Mouse (Mus musculus) midbrain, embryonic 15.5 days (tissue): ENCODE data around the gene Ptx3. TPM values are rescaled to one million over a fixed set of nuclear protein-coding genes. Genes with fewer than 3 reads are reported as not detected.

ENCODE experiments used
- ATAC-seq: fragments of 200-750 bp; cut with Nextera tagmentation; replicated peaks from 2 replicates; pipeline ENCODE4 v1.8.0; 2017; ENCODE audit warnings: moderate TSS enrichment
- H3K27ac ChIP-seq: fragments of 300-500 bp; sonication (generic); 2 replicates; pipeline ENCODE4 v1.5.1; 2015; ENCODE audit warnings: mild to moderate bottlenecking, inconsistent platforms
- H3K27me3 ChIP-seq: fragments of 300-500 bp; sonication (generic); replicated peaks from 2 replicates; pipeline ENCODE4 v1.6.1; 2015; ENCODE audit warnings: inconsistent platforms
- H3K36me3 ChIP-seq: fragments of 300-500 bp; sonication (generic); replicated peaks from 2 replicates; pipeline ENCODE4 v1.6.1; 2015; ENCODE audit warnings: inconsistent platforms
- H3K4me1 ChIP-seq: fragments of 300-500 bp; sonication (generic); 2 replicates; pipeline ENCODE4 v1.6.1; 2015; ENCODE audit warnings: inconsistent platforms
- H3K4me2 ChIP-seq: fragments of 300-500 bp; sonication (generic); 2 replicates; pipeline ENCODE4 v1.6.1; 2015; ENCODE audit warnings: inconsistent platforms, mild to moderate bottlenecking, moderate library complexity
- H3K4me3 ChIP-seq: fragments of 300-500 bp; sonication (generic); 2 replicates; pipeline ENCODE4 v1.5.1; 2015; ENCODE audit warnings: mild to moderate bottlenecking, inconsistent platforms
- H3K9ac ChIP-seq: fragments of 300-500 bp; sonication (generic); 2 replicates; pipeline ENCODE4 v1.6.1; 2015; ENCODE audit warnings: mild to moderate bottlenecking, inconsistent platforms
- H3K9me3 ChIP-seq: fragments of 300-500 bp; sonication (generic); 2 replicates; pipeline ENCODE4 v1.6.1; 2016; ENCODE audit warnings: inconsistent platforms
- WGBS: fragments of 180-500 bp; shearing (Covaris S2); methylation state at CpG from one replicate; pipeline ENCODE4 v1.1.7; 2015; ENCODE audit warnings: mixed read lengths; 5-methylcytosine and 5-hydroxymethylcytosine counted together
- polyA plus RNA-seq: library from polyadenylated mRNA; unstranded; fragments of >200 nt; fragmentation: Nextera tagmentation; extraction: Ambion mirVana; gene quantifications from 2 replicates; pipeline ENCODE4 v1.2.1, GENCODE M21; 2015

The Ptx3 gene
- polyA plus RNA-seq, 1 experiment from 2014 or later, result 8.2 TPM

DNA sequence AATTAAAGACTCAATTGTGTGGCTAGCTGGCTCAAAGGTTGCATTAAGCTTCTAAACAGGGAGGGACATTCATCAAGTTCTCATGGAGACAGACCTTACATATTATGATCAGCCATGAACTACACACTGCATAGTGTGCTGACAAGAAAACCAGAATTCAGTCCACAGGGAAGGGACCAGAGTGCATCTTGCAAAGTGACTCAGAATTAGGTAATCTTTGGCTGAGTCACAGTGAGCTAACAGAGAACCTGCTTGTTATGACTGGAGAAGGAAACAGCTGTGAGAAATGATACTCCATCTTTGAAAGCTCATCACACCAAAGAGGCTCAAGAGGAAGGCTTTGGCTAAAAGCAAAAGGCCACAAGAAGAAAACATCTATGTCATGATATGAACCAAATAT, 20.8 kb downstream of the Ptx3 start:
- Histone ChIP-seq H3K9me3 (no peaks in the 10 kb centered on the region), H3K9ac (no peak overlapping the region), H3K27ac (no peak overlapping the region), H3K36me3 (no peaks in the 10 kb centered on the region), H3K27me3 (no peaks in the 10 kb centered on the region), H3K4me2 (no peak overlapping the region), H3K4me1 (no peaks in the 10 kb centered on the region), H3K4me3 (no peak overlapping the region)
- no peak for ATAC-seq

- 71% methylated on average over 7 of the region's 7 CpGs for WGBS
- H3K4me1 ChIP-seq, result no peaks in the 10 kb centered on the region
- no peaks in the 10 kb centered on the region for H3K9me3 ChIP-seq
- peak; percentile 69; the same call in 1 of the 2 replicates for ATAC-seq
- H3K27me3 ChIP-seq, result no peaks in the 10 kb centered on the region
- H3K9ac ChIP-seq, result no peak overlapping the region
- no peak overlapping the region for H3K4me2 ChIP-seq
- no peak overlapping the region for H3K27ac ChIP-seq
- H3K4me3 ChIP-seq, result no peak overlapping the region
- H3K36me3 ChIP-seq, result no peaks in the 10 kb centered on the region
Measured at GRCm38 (mm10) chr3:66251842-66252241, 32.1 kb downstream of the Ptx3 start.

DNA sequence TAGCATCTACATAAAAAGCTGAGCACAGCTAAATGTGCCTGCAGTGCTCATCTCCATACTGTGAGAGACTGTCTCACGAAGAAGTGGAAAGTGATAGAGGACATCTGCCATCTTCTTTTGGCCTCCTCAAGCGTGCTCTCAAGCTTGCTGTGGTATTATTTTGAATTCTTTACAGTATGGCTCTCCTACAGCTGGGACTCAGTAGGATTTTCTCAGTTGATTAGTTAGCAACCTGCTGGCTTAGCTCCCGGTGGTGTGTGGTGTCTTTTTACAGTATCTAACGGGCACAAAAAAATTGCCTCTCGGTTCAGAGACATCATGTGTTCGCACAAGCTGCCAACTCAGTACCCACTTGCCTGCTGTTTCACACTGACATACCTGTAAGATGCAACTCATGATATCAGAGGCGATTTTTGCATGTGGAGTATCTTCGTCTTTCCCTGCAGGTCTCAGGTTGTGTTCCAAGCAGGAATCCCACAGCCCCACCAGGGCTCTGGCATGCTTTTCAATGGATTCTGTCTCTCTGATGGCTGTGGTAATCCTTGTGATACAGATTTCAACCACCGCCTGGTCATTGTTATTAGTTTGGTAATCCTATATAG, 34.9 kb downstream of the Ptx3 start:
- H3K27ac ChIP-seq, result no peak overlapping the region
- no peak overlapping the region for H3K9ac ChIP-seq
- WGBS, result 75% methylated on average over 9 of the region's 9 CpGs
- ATAC-seq, result no peak
- H3K4me3 ChIP-seq, result no peak overlapping the region
- no peaks in the 10 kb centered on the region for H3K36me3 ChIP-seq
- no peak overlapping the region for H3K4me2 ChIP-seq
- no peaks in the 10 kb centered on the region for H3K27me3 ChIP-seq
- no peaks in the 10 kb centered on the region for H3K4me1 ChIP-seq
- no peaks in the 10 kb centered on the region for H3K9me3 ChIP-seq

DNA sequence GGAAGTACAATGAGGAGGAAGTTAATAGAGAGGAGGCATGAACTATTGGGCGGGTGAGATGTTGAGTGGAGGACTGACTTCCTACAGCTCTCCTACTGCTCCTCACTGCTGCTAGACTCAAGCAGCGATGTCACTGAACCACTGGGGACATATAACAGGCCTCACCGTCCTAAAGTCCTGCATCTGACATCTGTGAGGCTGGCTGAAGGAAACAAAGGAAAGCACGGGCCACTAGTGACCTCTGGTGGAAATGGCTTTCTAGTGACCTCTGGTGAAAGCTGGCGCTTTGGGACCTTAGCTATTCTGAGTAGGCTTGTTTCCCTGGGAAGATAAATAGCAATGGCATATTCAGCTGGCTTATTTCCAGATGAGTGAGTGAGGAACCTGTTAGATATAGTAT, 42.6 kb downstream of the Ptx3 start:
- H3K4me1 ChIP-seq, result no peaks in the 10 kb centered on the region
- no peak overlapping the region for H3K4me3 ChIP-seq
- H3K9me3 ChIP-seq, result no peaks in the 10 kb centered on the region
- H3K27ac ChIP-seq, result no peak overlapping the region
- no peaks in the 10 kb centered on the region for H3K27me3 ChIP-seq
- H3K4me2 ChIP-seq, result no peak overlapping the region
- no peaks in the 10 kb centered on the region for H3K36me3 ChIP-seq
- no peak for ATAC-seq
- whole genome bisulfite sequencing, result 38% methylated on average over 5 of the region's 5 CpGs
- no peak overlapping the region for H3K9ac ChIP-seq

DNA sequence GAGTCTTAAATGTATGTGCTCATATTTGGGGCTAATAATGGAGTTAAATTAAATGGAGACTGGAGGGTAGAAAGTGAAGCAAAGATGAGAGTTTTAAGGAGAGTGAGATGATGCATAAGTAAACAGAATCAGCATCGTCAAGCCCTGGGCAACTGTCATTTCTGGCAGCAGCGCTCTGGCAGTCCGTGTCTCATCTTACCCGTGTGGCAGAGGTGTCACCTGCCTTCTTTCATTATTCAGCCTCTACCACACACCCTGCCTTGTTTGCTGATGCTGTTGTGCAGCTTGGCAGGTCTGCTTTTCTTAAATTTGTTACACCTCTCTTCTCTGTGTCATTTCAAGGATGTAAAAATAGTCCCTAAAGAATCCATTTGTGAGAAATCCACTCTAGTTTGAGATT, 43.6 kb downstream of the Ptx3 start:
- H3K9ac ChIP-seq, result no peak overlapping the region
- no peak for ATAC-seq
- H3K4me3 ChIP-seq, result no peak overlapping the region
- no peak overlapping the region for H3K27ac ChIP-seq
- WGBS, result 70% methylated on average over 4 of the region's 4 CpGs
- no peaks in the 10 kb centered on the region for H3K4me1 ChIP-seq
- H3K27me3 ChIP-seq, result no peaks in the 10 kb centered on the region
- no peak overlapping the region for H3K4me2 ChIP-seq
- H3K36me3 ChIP-seq, result no peaks in the 10 kb centered on the region
- no peaks in the 10 kb centered on the region for H3K9me3 ChIP-seq

Other genes starting within 250 kb of the Ptx3 start
- gene Veph1, start 76.9 kb downstream of the Ptx3 start, polyA plus RNA-seq, result 6.4 and 6.8 TPM in 2 replicates